Mouse (Mus musculus) spleen, postnatal 10 days (tissue): ENCODE results near the gene Csnk1e.

ENCODE experiments used
- DNase-seq, 2 experiments: peaks; one replicate each; pipeline ENCODE4 v3.0.0; 2021 to 2022; ENCODE audit warnings: low spot score in 2 of 2

Gene Csnk1e

DNA sequence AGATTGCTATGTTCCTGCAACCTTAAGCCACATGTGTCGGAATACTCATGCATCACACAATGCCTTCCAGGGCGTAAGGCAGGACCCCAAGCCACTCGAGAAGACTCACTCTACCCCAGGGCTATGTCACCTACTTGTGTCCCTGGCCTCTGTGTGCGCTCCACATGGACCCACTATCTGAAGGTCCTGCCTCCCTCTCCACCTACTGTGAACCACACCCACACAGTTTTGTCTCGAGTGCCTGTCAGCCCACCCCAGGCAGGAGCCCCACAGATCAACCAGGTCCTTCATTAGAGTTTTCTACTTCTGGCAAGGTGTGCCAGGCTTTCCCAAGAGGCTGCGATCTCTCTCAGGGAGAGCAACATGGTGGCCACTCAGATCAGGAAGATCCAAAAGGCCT lies 60.1 kb downstream of the Csnk1e start:
- no peak for DNase-seq

DNA sequence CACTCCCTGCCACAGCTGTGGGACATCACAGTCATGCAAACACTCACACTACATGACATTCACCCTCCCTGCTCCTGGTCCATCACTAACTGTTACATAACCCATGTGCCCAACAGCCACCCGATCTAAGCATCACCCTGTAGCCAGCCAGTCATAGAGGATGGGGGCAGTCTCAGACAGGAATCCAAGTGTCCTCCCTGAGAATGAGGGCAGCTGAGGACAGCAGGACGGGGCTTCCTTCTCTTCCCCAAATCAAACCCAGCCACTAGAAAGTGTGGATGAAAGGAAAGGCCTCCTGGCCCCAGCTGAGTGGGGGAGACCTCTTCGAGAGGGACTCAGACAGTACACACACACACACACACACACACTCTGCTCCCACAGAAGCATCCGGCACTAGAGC lies 60.5 kb downstream of the Csnk1e start:
- no peak for DNase-seq

DNA sequence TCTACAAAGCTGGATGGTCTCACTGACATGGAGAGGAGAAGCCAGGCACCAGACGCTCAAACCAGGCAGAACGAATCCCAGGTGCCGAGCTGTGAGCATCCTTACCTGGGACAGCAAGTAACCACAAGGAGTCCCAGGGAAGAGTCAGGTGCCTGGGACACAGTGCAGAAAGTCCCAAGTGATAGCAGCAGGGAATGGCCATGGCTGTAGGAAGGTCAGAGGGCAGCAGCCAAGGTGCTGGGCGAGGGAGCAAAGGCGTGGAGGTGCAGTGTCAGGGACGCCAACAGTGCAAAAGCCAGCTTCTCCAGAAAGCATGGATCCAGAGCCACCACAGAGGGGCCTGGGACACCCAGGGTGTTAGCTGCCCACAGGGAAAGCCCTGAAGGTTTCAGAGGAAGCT lies 62.3 kb downstream of the Csnk1e start:
- no peak for DNase-seq

DNA sequence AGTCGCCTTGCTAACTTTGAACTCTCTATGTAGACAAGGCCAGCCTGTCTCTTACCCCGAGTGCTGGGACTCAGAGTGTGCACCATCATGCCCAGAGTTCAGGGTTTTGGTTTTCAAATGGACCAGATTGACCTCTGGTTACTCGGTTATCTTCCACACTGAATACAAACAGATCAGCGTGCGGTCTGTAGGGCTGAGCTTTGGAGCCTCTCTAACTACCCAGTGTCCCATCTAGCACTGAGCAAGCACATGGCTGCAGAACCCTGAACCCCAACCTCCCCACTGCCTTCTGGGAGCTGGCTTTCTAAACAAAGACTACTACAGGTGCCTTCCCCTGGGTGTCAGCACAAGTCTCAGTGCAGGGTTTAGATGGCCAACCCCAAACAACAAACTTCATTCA lies 62.8 kb downstream of the Csnk1e start:
- no peak for DNase-seq

DNA sequence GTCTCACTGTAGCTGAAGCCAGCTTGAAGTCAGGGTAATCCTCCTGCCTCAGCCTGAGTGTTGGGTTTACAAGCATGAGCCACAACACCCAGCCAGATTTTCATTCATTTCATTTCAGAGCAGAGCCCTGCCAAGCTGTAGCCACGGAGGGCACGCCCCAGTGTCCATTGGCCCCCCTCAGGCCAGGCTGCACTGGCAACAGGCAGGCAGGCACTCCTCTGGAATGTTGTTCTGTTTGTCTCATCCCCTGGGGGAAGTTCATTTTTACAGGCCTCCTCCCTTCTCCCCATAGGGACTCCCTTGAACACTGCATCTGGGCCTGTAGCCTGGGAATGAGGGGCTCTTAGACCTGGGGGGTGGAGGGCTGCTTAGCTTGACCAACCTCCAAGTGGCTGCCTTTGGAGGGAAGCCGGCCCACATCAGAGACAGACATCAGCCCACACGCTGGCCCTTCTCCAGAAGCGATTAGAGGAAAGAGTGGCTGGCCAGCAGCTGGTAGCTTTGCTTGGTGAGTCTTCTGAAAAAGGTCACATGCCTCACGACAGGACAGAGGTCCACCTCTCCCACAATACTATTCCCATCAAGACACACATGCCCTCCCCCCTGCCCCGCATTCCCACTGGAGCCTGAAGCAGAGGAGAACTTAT lies 63.8 kb downstream of the Csnk1e start:
- DNase-seq = no peak

DNA sequence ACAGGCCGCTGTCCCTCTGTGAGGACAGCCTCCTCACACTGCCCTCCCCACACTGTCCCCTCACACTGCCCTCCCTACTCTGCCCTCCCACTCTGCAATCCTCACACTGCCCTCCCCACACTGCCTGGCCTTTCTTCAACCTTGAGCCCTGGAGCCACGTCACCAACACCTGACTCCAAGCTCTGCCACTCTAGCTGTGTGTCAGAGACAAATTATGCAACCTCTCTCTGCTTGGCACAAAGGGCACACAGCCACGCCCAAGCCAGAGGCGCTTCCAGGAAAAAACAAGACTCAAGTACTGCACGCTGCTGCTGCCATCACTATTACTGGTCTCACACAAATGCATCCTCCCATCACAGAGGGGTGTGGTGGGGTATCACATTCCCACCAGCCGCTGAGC lies 64.9 kb downstream of the Csnk1e start:
- no peak for DNase-seq

DNA sequence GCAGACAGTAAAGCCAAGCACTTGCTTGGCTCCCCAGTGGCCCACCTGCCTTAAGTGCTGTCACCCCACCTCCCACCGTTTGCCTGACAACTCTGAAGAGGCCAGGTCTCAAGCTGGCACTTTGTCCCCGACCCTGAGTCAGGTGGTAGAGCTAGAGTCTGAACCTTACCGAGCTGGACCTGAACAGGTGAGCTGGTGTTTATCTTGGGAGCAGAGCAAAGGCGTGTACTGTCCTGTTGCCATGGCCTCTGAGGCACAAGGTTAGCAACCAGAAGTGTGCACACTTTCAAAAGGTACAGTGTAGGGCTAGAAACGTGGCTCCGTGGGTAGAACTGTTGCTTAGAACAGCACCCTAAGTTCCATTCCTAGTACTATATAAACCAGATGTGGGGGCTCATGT lies 67.2 kb downstream of the Csnk1e start:
- DNase-seq = no peak

DNA sequence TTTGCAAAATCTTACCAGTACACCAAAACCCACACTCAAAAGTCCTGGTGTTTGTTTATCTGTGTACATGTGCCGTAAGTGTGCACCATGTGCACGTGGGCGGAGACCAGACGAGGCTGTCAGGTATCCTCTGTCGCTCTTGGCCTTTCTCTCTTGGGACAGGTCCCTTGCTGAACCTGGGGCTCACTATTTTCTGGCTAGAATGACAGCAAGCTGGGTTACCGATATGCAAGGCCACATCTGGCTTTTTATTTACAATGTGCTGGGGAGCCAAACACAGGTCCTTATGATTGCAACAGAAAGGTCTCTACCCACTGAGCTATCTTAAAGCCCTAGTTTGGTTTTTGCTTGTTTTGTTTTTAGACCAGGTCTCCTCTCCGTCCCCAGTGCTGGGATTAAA lies 67.8 kb downstream of the Csnk1e start:
- no peak for DNase-seq

DNA sequence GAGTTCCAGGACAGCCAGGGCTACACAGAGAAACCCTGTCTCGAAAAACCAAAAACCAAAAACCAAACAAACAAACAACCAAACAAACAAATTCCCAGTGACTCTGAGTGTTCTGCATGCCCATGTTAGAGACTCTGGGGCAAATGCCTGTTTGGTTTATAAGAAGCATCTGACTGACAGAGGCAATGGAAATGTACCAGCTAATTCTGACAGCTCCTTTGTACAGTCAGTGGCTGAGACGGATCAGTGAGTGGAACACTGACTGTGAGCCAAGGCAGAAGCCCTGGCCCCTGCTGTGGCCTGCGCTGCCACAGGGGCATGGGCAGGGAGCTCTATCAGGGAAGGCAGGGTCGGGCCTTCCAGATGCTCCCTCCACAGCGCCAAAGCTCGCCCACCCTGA lies 68.3 kb downstream of the Csnk1e start:
- no peak for DNase-seq

DNA sequence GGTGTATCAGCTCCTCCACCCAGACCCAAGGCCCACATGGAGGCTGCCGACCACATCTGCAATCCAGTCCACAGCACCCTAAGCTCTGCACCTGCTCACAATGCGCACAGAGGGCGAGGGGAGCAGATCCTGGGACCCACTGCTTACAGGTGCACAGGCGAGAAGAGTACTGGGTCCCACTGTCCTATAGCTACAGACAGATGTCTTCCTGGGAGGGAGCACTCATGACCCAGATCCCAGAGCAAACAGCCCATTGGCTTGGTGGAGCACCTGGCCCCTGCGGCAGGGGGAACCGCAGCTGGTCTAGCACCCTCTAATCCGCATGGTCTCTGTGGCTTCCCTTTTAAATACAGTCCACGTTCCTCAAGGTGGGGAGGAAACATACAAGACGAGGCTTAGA lies 73.7 kb downstream of the Csnk1e start:
- no peak for DNase-seq

DNA sequence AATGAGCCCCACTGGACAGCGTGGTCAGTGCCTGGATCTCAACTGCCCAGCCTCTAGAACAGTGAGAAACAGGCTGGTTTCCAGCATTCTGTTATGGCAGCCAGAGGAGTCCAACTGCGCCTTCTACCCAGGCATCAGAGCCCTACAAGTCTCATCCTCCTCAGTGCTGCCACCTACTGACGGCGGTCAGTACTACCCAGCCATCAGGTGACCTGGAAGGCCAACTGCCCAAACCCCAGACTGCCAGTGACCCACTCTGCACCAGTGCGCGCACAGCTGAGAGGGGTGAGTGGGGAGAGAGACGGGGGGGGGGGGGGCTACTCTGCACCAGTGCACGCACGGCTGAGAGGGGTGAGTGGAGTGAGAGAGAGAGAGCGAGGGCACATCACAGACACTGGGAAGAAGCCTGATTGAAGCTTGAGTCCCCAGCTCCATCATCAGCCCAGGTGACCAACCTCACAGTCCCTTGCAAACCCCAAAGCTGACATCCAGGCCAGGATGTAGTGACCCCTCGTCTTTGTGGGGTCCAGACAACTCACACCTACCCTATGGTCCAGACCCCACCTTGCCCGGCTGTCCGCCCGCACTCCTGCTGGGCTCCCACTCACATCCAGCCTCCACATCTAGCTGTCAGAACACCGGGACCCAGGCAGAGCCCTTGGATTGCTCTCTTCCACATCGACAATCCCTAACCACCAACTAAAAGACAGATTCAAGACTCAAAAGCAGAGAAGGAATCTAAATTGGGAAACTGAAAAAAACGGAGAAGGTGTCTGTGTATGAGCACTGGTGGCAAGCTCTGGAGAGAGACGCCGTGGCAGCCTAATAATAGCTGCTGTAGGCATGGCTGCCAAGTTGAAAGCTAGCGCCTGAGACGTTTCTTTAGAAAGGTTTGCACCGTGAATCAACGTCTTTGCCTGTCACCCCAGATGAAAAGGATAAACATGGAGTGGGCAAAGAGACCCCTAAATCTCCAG lies 74.6 kb downstream of the Csnk1e start:
- DNase-seq = peak; percentile 61 to 86

DNA sequence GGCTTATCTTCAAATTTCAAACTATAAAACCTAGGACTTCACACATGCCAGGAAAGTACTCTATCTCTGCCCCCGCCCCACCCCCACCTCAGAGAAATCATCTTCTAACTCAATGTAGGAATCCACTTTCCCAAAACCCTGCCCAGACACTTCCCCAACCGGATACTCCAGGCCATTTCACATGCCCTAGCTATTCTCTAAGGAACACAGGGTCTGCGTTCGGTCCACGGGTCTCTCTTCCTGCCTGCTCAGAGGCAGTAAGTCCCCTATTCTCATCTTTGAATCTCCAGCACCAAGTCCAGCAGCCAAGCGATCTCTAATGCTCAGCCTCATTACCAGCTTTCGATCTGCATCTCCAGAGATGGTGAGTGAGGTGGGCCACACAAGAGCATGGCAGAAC lies 75.7 kb downstream of the Csnk1e start:
- no peak for DNase-seq

DNA sequence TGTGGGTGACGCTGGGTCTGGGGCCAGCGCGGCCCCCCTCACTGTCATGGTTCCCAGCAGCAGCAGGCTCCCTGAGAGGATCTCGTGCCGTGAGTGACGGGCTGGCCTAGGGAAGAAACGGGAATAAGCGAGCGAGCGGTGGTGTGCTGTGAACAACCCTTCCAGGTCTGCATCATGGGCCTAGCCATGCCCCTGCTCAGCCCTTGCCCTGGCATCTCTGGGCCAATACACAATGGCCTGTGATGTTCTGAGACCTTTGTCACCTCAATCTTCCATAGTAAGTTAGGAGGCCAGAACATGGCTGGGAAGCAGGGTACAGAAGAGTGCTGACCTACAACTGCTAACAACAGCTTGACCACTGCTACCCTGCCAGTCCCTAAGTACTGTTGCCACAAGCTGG lies 76.8 kb downstream of the Csnk1e start:
- DNase-seq = no peak

DNA sequence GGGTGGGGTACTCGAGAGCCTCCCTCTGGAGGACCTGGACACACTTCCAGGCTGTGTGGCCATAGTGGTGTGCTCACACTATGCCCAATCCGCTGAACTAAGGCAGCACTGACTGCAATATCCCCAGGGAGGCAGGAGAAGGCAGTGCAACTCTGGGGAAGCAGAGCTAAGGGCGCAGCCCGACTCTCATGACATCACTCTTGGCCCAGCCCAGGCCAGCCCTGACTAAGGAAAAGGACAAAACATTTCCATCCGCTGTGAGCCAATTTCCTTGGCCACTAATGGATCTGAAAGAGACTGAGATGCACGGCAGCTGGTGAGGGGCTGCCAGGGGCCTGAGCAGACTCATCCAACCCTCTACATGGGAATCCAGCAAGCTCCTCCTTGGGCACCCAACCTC lies 77.7 kb downstream of the Csnk1e start:
- DNase-seq = no peak

DNA sequence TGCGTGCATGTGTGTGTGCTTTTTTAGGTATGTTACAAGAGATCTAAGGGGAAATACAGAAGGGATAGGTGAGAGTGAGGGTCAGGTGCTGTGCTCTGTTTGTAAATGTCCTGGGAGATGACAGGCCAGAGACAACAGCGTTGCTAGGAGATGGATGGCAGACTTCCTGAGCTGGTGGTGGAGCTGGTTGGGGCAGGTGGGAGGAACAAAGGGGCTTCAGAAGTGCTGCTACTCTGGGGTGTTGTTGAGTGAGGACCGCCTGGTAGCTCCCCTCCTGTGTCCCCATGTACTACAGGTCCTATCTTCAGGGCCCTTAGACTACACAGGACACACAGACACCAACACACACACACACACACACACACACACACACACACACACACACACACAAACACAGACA lies 80.6 kb downstream of the Csnk1e start:
- no peak for DNase-seq

DNA sequence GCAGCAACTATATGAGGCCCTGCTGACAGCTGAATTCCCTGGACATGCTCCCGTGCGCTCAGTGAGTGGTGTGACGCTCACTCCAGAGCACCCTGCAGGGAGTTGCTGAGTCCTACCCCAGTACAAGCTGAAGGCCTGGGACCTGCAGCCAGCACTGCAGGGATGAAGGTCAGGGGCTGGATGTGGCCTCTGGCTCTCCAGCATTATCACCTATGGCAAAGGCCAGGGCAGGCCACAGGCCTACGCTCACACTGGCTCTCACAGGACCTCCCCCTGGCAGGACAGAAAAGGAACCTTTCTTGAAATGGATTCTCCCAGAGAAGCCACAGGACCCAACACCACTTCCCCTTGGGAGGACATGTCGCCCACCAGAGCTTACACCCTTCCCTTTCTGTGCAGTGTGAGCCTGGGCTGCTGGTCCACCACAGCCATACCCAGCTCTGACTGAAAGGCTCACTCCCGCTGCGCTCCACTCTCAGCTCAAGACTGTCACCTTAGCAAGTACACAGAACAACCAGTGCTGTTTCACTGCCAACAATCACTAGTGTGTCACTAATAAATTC lies 85.0 kb downstream of the Csnk1e start:
- DNase-seq = no peak

DNA sequence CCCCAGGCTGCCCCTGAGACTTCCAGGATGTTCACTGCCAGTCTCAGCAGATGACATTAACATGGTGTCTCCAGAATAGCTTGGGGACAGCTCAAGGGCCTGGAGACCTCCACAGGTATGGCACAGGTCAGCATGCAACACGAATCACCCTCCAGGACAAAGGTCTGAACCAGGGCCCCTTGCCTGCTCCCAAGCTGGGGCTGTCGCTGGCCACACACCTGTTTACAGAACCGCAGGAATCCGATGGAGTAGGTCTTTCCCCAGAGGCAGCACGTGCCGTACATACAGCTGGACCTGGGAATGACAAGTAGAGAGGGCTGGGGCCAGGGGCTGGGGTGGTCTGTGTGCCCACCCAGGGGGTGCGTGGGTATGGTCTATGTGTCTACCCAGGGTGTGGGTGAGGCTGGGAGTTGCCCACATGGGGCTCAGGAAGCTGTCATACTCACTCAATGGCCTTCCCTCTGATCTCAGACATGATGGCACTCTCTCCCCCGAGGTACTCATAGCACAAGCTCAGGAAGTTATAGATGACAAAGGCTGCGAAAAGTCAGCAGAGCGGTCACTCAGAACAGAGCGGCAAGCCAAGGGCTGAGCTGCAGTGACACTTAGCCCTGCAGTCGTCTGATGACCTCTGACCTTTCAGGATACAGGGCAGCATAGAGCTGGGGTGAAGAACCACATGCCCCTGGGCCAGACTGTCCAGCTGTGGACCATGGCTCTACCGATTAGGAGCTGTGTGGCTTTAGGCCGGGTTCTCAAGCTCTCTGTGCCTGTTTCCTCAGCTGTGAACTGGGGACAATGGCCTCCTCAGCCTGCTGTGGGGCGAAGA lies 85.7 kb downstream of the Csnk1e start:
- no peak for DNase-seq

DNA sequence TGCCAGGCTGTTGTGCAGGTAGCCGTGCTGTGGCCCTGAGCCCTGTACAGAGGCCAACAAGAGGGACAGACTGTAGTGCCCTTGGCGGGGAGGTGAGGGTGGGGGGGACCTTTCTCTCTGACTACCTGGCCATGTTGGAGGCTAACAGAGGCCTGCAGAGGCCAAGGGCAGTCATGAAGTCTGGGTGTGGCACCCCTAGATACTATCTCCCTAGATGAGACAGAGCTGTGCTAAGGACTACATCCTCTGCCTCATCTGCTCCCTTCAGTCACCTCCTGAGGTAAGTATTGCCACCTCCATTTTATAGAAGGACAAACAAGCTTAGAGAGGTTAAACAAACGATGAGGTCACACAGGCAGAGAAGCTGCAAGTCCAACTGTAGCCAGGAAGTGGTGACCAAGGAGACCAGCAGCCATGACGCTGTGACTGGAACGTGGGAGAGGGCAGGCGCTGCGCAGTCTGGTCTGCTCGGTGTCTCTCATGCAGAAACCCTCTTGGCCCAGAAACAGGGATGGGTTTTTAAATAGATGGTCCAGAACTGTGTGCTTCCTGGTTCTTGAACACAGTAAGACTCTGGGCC lies 86.4 kb downstream of the Csnk1e start:
- no peak for DNase-seq

DNA sequence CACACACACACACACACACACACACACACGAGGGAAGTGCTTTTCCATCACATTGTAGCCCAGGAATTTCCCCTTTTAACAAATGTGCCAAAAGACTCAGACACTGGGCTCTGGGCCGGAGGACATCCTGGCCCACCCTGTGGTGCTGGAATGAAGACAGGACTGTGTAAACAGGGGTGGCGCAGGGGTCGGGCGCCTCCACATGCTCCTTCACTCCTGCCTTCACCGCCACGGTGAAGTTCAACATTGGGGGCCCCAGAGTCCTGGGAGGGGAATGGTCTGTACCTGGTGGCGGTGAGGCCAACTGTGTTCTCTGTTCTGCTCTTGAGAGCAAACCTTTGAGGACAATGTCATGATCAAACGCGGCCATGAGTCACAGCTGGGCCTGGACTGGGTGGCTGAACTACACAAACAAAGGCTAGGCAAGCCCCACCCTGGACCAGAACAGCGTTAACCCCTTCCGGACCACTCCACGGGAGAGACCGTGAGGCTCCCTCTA lies 87.0 kb downstream of the Csnk1e start:
- no peak for DNase-seq
